Mouse (Mus musculus) cerebellum, adult 2 months (tissue): ENCODE data around the gene Susd3. TPM values are rescaled to one million over a fixed set of nuclear protein-coding genes. Genes with fewer than 3 reads are reported as not detected.

Source experiments
- DNase-seq, 2 experiments: peaks; one replicate each; pipeline ENCODE4 v3.0.0; 2021
- H3K27ac ChIP-seq: fragments of 200-500 bp; 2 replicates; pipeline ENCODE4 v1.5.1; 2012; ENCODE audit warnings: low read length, control low read depth, inconsistent platforms; ENCODE audit not compliant: insufficient read depth
- H3K27me3 ChIP-seq: fragments of 200-500 bp; 2 replicates; pipeline ENCODE4 v1.6.1; 2012; ENCODE audit warnings: inconsistent platforms, mild to moderate bottlenecking, low read length, moderate library complexity; ENCODE audit not compliant: control insufficient read depth, insufficient read depth
- H3K4me1 ChIP-seq: fragments of 200-500 bp; 2 replicates; pipeline ENCODE4 v1.6.1; 2011; ENCODE audit warnings: low read length; ENCODE audit not compliant: control insufficient read depth, insufficient read depth
- H3K4me3 ChIP-seq: fragments of 200-500 bp; replicated peaks from 2 replicates; pipeline ENCODE3; 2011; ENCODE audit warnings: mild to moderate bottlenecking, low read depth, low read length, control low read depth; ENCODE audit not compliant: insufficient read depth
- CTCF ChIP-seq: fragments of 200-500 bp; IDR thresholded peaks from 2 replicates; pipeline ENCODE4 v1.5.1; 2011; ENCODE audit warnings: low read depth, mild to moderate bottlenecking, control low read depth, low read length, moderate library complexity, borderline replicate concordance; ENCODE audit not compliant: insufficient read depth
- POLR2A ChIP-seq: fragments of 200-500 bp; IDR thresholded peaks from 2 replicates; pipeline ENCODE4 v1.6.1; 2011; ENCODE audit warnings: low read length, control low read depth, borderline replicate concordance; ENCODE audit not compliant: insufficient read depth
- WGBS: fragments of 180-500 bp; shearing (Covaris S2); methylation state at CpG from one replicate; pipeline ENCODE4 v1.1.7; 2018; 5-methylcytosine and 5-hydroxymethylcytosine counted together
- polyA plus RNA-seq: library from polyadenylated mRNA; depleted of rRNA; stranded (reverse); fragments of >200 nt; gene quantifications from 2 replicates; pipeline ENCODE4 v1.2.3, GENCODE M21; 2012; rRNA removed

Susd3 gene
- polyA plus RNA-seq, result 1.1 and 1.2 TPM in 2 replicates

DNA sequence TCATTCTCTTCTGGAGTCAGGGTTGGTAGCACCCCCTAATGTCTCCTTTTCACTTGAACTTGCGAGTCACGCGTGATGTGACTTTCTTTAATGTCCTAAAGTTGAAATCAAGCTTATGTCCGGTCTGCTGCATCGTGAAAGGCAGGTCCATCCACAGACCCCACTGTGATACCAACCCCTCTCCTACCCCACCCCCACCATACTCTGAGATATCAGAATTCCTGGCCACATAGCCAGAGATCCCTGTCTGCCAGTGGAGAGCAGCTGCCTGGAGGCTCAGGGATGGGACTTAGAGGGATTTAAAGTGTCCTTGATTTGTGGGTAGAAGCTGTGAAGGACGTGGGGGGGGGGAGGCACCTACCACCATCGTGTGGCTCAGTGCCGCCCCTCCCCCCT lies at the start of gene Susd3:
Susd3 (minus strand) TSS at position 240 of the 396 bp plus-strand sequence.
- Histone ChIP-seq H3K4me3 (no peak within 1 kb of the TSS), H3K27ac (no peak within 1 kb of the TSS), H3K4me1 (no peaks in the 10 kb centered on the region), H3K27me3 (no peaks in the 10 kb centered on the region)
- no peak for DNase-seq
- TF ChIP-seq CTCF (no peak), POLR2A (no peak)
- WGBS, result 21% methylated on average over 7 of the region's 8 CpGs

DNA sequence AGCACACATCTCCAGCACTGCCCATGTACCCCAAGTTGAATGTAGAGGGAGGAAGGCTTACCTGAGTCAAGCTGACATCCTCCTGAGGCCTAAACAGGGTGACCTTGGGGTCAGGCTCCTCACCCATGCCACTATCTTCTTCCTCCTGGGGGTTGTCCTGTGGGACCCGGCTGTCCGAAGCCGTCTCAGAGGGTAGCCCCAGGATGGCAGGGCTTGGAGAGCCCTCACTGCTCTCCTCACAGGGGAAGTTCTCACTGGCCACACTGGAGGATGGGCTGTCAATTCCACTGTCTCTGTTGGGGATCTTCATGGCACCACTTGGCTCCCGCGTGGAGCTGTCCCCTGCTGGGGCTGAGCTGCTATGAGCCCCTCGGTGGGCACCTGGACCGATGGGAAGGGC lies 47.8 kb upstream of the Susd3 start:
- no peak overlapping the region for H3K4me3 ChIP-seq
- no peak overlapping the region for H3K27ac ChIP-seq
- 56% methylated on average over 7 of the region's 7 CpGs for WGBS
- no peaks in the 10 kb centered on the region for H3K27me3 ChIP-seq
- DNase-seq, result no peak
- TF ChIP-seq POLR2A, result no peak
- TF ChIP-seq CTCF, result no peak
- no peaks in the 10 kb centered on the region; the same call in 1 of the 2 replicates for H3K4me1 ChIP-seq

DNA sequence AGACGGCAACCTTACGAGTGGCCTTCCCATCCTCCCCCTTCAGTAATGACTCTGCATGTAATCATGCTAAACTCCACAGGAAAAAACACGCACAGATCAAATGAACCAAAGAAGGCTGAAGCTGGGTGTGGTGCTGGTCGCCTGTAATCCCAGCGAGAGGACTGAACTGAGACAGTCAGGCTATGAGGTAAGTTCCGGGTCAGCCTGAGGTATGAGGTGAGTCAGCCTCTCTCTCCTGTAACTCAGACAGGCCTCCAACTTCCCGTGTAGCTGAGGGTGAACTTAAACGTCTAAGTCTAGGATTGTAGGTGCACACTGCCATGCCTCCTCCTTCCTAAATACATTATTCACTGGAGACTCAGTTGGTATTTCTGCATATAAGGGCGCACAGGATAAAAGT lies 45.6 kb upstream of the Susd3 start:
- DNase-seq, result no peak
- WGBS, result 83% methylated on average over 9 of the region's 9 CpGs
- TF ChIP-seq CTCF (no peak), POLR2A (no peak)
- Histone ChIP-seq H3K27me3 (no peaks in the 10 kb centered on the region), H3K4me3 (no peak overlapping the region), H3K27ac (no peak overlapping the region), H3K4me1 (no peaks in the 10 kb centered on the region; the same call in 1 of the 2 replicates)

DNA sequence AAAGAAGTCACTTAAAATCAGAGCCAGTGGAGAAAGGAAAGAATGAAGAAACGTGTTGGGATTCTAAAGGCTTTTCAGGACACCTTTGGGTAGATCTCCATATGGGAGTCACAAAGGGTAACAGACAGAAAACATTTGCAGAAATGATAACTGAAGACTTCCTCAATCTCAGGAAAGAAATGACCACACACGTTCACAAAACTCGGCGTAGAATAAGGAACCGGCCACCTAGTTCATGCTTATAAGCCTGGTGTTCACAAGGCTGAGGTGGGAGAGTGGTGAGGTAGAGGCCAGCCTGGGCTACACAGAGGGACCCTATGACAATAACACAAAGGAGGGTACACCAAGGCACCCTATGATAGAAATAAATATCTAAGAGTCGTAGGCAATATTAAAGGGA lies 43.4 kb upstream of the Susd3 start:
- no peaks in the 10 kb centered on the region for H3K27me3 ChIP-seq
- 90% methylated on average over 6 of the region's 6 CpGs for WGBS
- no peak for DNase-seq
- no peaks in the 10 kb centered on the region for H3K4me1 ChIP-seq
- H3K27ac ChIP-seq, result no peak overlapping the region
- no peak overlapping the region for H3K4me3 ChIP-seq
- no peak for TF ChIP-seq CTCF

DNA sequence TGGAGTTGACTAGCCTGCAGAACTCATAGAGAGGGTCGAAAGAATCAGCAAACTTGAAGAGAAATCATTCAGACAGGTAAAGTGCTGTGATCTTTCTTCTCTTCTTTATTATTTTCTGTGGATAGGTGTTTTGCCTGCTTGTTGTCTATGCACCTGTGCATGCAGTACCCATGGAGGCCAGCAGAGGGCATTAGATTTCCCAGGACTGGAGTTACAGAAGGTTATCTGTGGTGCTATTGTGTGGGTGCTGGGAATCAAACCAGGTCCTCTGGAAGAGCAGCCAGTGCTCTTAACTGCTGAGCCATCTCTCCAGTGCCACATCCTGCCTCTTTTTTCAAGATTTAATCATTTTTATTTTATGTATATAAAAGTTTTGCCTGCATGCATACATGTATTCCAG lies 42.9 kb upstream of the Susd3 start:
- H3K27me3 ChIP-seq, result no peaks in the 10 kb centered on the region
- no peak overlapping the region for H3K4me3 ChIP-seq
- H3K4me1 ChIP-seq, result no peaks in the 10 kb centered on the region
- TF ChIP-seq POLR2A (no peak), CTCF (no peak)
- no peak overlapping the region for H3K27ac ChIP-seq
- no peak for DNase-seq
- WGBS, result 63% methylated on average over 1 of the region's 1 CpGs

DNA sequence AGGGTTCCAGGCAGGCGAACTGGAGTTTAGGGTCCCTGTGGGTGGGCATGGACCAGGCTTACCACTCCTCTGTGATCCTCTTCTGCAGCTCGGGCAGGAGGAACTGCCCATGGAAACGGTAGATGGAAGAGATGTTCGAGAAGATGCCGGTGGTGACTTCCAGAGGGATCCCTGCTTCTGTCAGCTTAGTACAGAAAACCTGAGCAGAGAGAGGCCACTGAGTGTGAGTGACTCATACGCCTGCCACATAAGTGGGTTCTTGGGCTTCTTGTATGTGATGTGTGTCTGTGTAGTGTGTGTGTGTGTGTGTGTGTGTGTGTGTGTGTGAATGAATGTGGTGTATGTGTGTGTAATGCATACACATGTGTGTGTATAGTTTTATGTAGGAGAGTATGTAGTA lies 38.7 kb upstream of the Susd3 start:
- Histone ChIP-seq H3K4me3 (no peak overlapping the region), H3K27ac (no peak overlapping the region), H3K4me1 (no peaks in the 10 kb centered on the region), H3K27me3 (no peaks in the 10 kb centered on the region)
- no peak for TF ChIP-seq POLR2A
- no peak for TF ChIP-seq CTCF
- DNase-seq, result no peak
- 91% methylated on average over 6 of the region's 6 CpGs for WGBS

DNA sequence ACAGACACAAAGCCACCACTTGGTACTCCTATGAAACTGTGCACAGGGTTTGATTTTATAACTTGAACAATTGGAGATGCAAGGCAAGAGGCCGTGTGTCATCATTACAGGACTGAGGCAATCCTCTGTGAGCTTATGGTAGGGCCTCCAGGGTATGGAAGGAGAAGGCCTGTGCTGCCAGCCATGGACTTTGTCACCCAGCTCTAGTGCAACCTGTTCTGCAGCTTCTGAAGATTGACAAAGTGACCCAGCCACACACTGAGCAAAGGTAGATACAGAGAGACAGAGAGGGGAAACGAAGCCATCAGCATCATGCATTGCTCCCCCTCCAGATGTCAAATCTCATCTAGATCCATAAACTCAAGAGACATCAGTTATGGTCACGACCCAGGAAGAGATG lies 38.2 kb upstream of the Susd3 start:
- Histone ChIP-seq H3K27me3 (no peaks in the 10 kb centered on the region), H3K27ac (no peak overlapping the region), H3K4me1 (no peaks in the 10 kb centered on the region), H3K4me3 (no peak overlapping the region)
- DNase-seq, result no peak
- 78% methylated on average over 3 of the region's 3 CpGs for WGBS
- no peak for TF ChIP-seq CTCF
- TF ChIP-seq POLR2A, result no peak

DNA sequence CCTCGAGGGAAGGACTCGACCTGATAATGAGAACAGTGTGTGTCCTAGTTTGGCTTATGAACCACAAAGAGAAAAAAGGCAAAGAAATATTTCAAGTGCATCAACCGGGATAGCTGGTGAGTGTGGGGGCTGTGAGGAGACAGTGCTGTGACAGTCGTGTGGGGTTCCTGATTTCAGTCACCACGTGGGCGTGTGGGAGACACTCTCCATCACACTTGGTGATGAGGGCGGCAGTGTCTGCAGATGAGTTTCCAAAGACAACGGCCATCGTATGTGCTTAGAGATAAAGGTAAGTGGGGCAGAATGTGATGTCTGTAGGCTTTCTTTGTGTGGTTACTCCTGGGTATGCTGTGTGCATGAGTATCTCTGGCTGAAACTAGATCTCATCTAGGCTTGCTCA lies 35.2 kb upstream of the Susd3 start:
- no peak for DNase-seq
- H3K27me3 ChIP-seq, result no peaks in the 10 kb centered on the region
- WGBS, result 80% methylated on average over 9 of the region's 9 CpGs
- no peak overlapping the region for H3K27ac ChIP-seq
- TF ChIP-seq CTCF, result no peak
- no peak for TF ChIP-seq POLR2A
- no peak overlapping the region for H3K4me3 ChIP-seq
- no peaks in the 10 kb centered on the region for H3K4me1 ChIP-seq

DNA sequence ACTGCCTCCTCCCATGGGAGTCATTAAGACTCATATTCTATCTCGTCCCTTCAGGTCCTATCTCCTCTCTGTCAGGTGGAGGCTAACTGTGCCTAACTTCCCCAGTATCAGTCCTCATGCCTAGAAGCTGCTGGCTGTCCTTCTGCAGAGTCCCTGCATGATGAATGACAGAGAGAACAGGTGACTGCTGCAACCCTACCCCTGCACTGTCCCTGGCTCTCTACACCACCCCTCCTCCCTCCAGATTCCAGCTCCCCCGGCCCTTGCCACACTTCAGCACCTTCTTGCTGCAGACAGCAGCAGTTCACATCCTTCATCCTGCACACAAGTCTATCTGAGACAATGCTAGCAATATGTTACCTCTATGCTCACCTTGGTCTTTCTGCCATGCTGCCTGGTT lies 33.7 kb upstream of the Susd3 start:
- DNase-seq, result no peak
- WGBS, result 65% methylated on average over 2 of the region's 2 CpGs
- Histone ChIP-seq H3K4me3 (no peak overlapping the region), H3K4me1 (no peaks in the 10 kb centered on the region), H3K27ac (no peak overlapping the region), H3K27me3 (no peaks in the 10 kb centered on the region)
- TF ChIP-seq POLR2A, result no peak
- TF ChIP-seq CTCF, result no peak
